Mouse (Mus musculus) frontal cortex, postnatal 14 days (tissue): ENCODE measurements around the gene Ttn.
A peak's percentile ranks its signal among the peaks of the same experiment; 100 is the strongest.

Experiments
- DNase-seq, 2 experiments: peaks; one replicate each; pipeline ENCODE4 v3.0.0; 2022; ENCODE audit warnings: low spot score in 2 of 2

Gene Ttn

DNA sequence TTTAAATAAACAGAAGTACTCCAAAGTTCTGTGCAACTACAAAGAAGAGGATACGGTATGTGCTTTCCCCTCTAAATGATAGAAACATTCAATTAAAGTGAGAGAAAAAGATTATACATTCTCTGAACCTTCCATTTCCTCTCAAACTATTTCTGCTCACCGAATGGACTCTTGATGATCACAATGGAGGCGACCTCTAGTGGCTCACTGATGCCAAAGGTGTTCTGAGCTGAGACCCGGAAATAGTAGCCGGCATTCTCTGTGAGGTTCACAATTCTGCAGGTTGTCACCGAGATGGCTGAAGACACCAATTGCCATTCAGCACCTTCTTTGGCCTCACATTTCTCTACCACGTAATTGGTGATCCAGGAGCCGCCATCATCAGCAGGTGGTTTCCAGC, 267.4 kb downstream of the Ttn start:
- DNase-seq, result no peak

DNA sequence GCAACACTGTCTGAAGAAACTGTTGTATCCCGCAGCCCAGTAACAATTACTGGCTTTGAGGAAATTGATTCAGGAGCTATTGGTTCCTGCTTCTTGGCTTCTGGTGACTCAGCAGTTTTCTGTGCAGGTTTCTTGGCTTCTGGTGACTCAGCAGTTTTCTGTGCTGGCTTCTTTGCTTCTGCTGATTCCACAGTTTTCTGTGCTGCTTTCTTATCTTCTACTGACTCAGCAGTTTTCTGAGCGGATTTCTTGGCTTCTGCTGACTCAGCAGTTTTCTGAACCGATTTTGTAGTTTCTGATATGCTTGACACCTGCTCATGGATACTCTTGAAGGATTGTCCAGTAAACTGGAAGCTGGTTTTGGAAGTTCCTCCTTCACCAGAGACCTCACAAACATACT, 273.8 kb downstream of the Ttn start:
- no peak for DNase-seq

DNA sequence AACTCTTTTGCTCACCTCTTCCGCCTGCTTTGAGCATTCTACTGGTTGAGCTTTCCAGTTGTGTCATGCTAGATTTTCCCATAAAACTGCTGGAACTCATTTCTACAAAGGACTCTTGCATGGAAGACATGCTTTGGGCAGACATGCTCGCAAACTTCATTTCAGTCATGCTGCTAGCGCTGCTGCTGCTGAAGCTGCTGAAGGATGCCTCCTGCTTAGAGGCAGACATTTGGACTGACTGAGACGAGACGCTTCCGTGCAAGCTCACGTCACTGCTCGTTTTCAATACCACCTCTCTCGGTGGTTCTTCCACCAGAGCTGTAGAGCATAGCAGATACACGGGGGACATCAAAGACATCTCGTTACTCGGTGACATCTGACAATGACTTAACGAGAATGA, 276.7 kb downstream of the Ttn start:
- no peak for DNase-seq

DNA sequence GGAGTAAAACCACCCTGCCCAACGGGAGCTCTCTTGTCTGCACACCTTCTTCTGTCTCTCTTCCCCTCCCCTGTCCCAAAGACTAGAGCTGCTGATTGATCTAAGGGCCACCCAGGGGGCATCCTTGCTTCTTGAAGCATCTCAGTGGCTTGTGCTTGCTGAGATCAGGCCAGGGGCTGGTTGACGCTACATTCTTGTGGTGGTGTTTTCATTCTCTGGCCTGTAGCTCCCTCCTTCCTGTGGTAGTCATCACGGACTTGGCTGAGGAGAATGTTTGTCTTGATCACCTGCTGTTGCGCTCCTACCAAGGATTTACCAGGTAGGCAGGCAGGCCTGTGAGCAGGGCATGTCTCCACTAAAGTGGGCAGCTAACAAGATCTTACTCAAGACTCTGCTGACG, 279.6 kb downstream of the Ttn start:
- no peak for DNase-seq

DNA sequence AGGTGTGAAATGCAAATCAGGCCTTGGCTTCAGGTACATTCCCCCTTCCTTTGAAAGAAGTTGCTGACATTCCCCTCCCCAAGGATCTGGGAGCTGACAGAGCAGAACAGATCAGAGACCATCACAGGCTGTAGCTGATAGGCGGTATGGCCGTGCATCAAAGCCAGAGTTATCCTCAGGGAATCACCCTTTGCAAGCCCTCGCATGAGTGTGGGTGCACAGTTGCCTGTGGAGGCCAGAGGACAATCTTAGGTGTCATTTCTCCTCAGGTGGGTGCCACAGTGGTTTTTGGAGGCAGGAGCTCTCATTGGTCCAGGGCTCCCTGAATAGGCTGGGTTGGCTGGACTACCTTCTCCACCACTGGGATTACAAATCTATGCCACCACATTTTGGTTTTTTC, 280.2 kb downstream of the Ttn start:
- no peak for DNase-seq

DNA sequence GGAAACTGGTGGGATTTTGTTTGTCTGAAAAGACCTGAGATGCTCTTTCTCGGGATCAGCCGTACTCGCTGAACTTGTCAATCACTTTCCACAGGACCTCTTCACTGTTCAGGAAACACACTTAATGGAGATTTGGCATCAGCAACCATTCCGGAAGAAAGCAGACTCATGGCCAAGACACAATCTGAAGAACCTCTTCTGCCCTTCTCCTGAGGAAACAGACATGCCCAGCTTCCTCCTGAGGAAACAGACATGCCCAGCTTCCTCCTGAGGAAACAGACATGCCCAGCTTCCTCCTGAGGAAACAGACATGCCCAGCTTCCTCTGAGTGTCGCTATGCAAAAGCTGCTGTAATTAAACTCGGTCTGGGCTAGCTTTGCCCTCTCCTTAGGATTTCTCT, 287.1 kb downstream of the Ttn start:
- DNase-seq, result no peak

DNA sequence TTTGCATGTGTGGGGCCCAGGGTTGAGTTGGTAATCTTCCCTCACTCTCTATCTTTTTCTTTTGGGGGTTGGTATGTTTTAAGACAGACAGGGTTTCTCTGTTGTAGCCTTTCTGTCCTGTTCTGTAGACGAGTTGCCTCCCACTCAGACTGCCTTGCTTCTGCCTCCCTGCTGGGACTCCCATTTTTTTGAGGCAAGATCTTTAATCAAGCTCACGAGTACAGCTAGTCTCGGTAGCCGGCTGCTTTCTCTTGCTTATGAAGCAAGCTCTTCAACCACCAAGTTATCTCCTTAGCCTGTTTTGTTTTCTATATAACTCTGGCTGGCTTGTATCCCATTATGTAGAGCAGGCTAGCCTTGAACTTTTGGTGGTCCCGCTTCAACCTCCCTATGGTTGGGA, 288.6 kb downstream of the Ttn start:
- DNase-seq, result no peak

DNA sequence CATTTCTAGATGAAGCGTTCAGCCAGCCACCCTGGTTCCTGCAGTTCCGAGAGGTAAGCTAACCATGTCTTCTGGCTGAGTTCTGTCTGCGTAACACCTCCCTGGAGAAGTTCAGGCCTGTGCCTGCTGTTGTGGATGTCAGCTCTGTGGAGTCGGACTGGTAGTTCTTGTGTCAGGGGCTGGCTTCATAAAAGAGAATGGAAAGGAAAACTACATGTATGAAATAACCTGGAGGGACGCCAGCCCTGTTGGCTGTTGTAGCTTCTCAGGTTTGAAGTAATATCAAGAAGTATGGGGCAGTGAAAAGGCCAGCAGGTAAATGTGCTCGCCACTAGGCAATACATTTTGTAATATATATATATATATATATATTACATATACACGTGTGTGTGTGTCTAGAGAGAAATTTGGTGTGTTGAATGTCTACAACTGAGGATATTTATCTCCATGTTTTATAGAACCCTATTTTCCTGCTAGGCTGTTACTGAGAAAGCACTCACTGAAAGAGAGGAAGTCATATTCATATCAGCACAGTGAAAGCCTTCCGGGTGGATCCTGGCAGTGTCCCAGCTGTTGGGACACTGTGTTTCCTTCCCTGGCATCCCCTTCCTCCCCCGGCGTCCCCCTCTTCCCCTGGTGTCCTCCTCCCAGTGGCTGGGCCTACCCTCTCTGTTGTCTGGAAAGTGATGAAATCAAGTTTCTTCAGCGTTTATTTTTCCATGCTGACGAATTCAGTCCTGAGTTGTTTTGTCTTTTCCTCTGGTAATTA, 291.7 kb downstream of the Ttn start:
- DNase-seq, result no peak

DNA sequence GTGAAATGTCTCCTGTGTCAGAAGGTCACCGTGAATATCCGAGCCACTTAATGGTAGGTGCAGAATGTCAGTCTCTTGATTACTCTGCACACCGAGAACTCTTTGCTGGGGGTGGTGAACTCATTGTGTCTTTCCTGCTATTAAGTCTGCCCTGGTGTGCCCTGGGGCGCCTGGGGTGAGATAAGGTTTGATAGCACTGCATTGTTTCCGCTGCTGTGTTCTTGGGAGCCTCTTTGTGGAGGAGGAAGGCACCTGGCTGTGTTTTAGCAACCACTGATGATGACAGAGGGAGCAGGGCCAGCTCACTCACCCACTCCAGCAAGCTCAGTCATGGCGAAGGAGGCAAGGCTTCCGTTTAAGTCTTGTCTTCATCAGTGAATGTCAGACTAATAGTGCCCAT, 294.2 kb downstream of the Ttn start:
- no peak for DNase-seq

DNA sequence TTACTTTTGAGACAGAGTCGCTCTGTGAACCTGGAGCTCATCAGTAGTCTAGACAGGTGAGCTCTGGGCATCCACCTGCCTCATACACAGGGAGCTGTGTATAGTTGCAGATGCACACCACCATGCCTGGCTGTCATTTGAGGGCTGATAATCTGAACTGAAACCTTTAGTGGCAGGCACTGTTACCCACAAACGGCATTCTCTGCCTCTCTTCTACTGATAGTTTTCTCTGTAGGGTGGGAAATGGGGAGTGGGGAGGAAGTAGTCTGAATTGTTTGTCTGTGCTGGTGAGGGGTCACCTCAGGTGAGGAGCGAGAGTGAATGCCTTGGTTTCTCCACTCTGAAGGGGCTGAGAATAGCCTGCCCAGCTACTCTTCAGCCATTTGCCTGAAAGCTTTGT, 294.7 kb downstream of the Ttn start:
- DNase-seq, result no peak

DNA sequence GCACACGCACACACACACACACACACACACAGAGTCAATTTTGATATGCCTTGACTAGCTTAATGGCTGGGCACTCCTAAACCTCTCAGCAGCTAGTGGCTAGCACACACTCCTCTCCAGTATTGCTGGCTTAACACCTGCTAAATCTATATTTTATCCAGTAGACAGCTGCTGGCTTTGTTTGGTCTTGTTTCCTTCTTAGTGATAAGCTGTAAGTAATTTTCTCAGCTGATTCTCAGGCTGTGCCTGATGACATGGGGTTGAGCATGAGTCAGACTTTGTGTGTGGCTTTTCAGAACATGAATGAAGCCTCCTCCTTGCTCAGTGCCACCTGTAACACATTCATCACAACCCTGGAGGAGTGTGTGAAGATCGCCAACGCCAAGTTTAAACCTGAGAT, 295.4 kb downstream of the Ttn start:
- no peak for DNase-seq

DNA sequence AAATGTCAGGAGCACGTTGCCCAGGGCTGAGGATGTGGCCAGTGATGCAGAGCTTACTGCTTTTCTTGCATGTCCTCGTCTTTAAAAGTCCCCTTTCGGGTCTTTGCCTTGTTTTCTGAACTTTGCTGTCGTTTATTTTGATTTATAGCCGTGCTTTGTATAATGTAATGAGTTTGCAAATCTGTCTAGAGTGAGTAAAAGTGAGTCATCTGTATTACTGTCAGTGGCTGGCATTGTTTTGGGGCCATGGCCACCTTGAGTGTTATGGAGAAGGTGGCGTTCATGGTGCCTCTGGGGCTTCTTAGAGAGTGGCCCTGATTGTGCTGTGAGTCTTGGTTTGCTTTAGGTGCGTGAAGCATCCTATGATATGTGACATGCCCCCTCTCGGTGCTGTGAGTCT, 300.0 kb downstream of the Ttn start:
- no peak for DNase-seq

DNA sequence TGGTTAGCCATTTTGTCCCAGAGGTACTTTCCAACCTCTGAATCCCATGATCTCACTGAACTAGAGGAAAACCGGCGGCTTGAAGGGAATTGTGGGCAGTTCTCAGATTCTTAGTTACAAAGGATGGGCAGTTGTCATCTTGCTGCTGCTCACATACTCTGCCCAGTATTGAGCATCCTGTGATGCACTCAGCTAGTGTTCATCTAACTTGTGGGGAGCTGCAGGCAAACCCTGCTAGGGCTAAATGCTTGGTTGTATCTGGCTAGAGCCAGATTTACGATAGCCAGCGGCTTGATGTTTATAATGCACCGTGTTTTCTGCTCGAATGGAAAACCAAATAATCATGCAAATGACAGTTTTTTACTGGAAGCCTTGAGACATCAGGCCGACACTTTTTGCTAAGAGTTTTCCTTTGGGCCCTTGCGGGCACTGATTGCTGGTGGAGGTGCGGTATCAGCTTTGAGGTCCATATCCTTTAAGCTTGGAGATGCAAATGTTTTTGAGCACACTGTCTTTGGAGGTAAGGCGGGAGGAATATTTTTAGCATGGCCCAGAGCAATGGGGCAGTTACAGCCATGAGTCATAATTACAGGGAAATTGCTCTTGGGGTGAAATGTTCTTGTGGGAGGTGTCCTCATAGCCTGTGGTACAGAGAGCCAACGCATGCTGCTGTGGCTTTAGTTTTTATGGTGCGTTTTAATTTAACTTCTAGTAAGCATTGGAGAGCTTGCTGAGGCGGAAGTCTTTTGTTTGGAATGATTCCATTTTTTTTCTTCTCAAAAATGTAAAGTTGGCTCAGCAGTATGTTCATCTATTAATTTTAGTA, 305.7 kb downstream of the Ttn start:
- no peak for DNase-seq

DNA sequence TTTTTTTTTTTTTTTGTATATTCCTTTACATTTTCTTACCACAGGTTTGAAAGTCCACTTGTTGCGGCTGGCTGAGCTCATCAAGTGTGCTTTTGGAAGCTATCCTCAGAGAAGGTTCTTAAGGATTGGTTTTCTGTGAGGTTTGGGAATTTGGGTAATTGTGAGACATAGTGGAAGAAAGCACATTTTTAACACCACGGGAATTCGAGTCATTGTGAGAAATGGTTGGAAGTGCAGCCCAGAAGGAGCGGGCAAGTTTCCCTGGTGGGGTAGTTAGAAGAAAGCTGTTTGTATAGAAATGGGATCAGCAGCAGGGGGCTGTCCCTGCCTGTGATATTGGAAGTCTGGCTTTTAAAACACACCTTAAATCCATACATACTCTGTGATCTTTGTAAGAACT, 306.4 kb downstream of the Ttn start:
- DNase-seq, result no peak

DNA sequence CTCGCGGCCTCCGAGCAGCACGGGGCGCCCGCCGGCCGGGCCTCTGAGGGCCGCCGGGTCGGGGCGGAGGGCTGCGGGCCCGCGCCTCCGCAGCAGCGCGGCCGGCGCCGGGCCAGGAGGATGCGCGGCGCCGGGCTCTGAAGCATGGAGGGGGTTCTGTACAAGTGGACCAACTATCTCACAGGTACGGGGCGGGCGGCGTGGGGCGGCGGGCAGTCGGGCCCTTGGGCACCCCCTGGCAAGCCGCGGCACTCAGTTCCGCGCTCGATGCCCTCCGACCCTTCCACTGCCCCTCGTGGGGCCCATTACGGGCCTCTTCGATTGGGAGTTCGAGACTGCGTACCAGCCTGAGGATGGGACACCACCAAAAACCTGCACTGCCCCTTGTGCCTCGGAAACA, 306.9 kb downstream of the Ttn start:
- DNase-seq, result no peak

DNA sequence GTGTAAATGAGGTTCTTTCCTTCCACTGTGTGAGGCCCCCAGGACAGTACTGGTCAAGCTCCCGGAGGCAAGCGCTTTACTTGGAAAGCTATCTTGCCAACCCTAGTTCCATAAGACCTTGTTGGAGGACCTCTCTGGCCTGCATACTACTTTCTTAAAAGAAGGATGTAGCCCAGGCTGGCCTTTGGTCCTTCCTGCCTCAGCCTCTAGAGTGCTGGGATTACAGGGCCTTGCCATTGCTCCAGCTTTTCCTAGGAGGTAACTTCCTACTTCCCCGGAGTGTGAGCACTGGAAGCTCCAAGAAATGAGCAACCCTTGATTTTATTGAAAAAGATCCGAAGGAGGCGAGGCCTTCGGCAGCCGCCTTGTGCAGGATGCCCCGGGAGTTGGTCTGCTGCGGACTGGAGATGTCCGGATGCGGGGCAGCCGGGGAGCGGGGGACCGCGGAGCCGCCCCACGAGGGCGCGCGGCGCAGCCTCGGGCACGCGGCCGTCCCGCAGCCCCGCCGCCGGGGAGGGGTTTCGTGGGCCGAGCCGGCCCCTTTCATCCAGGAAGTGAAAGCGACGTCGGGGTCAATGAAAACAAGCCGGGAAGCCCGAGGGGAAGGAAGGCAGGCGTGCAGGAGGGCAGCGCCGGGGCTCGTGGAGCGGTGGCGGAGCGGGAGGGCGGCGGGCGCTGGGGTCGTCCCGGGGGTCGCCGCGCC, 307.5 kb downstream of the Ttn start, which contains the start of gene Plekha3:
Gene Plekha3, plus strand, starts transcription at position 557 of the 703 bp plus-strand sequence.
- peak; percentile 70 to 79 for DNase-seq

DNA sequence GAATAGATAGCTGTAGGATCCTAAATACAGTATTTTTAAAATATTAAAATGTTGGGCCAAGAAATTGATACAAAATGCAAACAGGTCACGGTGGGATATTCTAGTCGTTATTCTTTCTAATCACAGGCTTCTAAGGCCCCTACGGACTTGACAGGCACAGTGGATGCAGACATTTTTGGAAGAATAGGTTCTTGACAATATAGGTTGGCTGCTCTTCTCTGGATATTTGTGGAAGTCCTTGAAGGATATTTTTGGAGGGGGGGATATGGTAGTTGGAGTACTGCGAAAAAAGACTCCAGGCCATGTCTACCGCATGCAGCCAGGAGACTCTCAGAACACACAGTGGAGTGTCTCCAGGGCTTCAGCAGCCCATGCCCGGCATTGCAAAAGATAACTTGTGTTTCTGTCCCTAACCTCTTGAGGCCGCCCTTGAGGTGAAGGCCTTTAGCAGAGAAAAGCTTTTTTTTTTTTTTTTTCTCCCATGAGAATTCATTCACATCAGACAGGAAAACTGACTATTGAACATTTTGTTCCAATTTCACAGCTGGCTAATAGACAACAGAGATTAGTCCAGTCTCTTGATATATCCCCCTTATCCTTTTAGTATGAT, 308.8 kb downstream of the Ttn start:
- DNase-seq, result no peak

DNA sequence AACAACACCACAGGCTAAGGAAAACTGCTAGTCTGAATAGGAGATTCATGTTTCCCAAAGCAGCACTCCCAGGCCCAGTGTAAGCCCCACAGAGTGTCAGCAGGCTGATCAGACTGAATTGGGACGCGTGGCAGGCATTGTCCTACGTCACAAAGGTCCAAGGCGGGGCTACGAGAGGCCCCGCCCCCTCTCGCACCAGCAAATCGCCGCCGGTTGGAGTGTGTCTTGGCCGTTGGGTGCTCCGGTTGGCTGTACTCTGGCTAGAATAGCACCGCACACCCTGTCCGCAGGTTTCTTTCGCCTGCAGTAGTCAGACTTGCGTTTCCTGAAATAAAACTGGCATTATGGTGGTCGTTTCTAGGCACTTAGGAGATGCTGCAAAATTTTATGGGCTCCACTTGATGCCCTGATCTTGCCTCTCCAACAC, 309.4 kb downstream of the Ttn start, which contains the start of gene Fkbp7:
Gene Fkbp7, minus strand, starts transcription at position 151 of the 427 bp plus-strand sequence.
- DNase-seq, result peak; percentile 83

DNA sequence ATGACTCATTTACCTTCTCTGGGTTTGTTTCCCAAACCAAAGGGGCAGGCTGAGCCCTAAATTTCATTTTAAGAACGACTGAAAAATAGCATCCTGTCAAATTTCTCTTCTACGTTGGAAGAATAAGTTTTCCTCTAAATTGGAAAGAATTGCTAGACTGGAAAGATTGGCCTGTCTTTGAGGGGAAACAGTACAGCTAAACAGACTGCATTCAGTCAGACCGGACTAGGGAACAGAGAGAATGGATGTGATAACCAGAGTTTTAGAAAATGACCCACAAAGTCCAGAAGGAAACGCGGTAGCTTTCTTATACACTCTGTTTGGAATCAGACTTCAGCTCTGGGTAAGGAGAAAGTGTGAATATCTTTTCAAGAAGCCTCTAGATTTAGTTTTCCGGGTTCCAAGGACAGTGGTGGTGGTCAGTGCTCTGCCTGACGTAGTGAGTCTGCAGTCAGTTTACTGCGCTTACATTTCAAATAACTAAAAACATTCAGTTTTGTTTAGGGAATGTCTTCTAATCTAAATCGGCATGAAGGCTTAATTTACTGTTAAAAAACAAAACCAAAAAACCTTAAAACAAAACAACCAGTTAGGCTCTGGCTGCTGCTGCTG, 310.1 kb downstream of the Ttn start:
- DNase-seq, result no peak

DNA sequence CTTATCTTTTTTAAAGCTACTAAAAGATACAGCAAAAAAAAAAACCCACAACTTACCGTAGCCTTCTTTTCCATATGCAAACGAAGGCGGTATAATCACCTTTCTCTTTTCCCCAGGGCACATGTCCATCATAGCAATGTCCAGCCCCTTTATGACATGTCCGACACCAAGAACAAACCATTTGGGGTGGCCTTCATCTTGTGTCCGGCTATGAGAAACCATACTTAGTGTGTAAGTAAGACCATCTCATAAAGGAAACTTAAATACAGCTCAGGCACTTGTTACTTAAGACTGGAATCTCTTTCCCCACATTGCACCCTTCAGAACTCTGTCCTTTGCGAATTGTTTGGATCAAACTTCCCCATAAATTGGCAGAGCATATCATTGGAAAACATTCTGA, 310.7 kb downstream of the Ttn start:
- no peak for DNase-seq

DNA sequence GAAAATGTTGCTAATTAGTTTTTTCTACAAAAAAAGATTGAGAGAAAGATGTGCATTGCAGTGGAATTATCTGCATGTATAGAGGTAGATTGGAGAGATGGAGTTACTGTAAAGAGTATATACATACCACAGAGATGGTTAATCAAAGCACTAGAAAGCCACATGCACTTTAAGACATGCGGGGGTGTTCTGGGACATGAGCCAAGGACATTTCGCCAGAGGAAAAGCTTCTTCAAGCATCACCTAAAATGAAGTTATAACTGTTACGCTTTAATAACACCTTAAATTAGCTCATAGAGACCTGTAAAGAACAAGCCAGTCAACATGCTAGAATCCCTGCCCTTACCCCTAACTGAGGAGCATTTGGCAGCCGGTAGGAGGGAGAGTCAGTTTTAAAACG, 315.1 kb downstream of the Ttn start:
- DNase-seq, result no peak

DNA sequence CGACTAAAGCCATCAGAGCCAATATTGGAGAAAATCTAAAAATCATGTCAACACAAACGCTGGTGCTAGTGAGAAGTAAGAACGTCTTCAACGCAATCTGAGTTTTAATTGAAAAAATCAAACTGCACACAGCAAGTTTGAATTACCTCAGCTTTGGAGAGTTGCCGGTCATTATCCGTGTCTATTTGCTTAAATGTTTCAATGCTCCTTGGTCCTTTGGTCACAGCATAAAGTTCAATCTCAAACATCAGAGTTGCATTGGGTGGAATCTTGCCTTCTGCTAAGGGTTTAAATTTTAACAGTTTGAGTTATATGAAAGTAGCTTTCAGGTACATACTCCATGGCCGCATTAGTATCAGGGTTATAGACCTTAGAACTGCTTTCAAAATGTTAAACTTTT, 316.8 kb downstream of the Ttn start:
- DNase-seq, result no peak
